Mouse (Mus musculus) heart, postnatal 25 days (tissue): ENCODE data around the gene Tefm. TPM values are rescaled to one million over a fixed set of nuclear protein-coding genes. Genes with fewer than 3 reads are reported as not detected.
"Not testable (repeated sequence)": the region's sequence is repeated elsewhere in the genome, so short reads cannot be mapped to it uniquely, and the experiment has no call there.

Source experiments
- DNase-seq: peaks from one replicate; pipeline ENCODE4 v3.0.0; 2022; ENCODE audit warnings: low spot score
- intact Hi-C: fragments of 180-260 bp; cut with DNase I; formaldehyde crosslinking; loops from one replicate; pipeline ENCODE4 v1.15.1; 2025
- total RNA-seq, 2 experiments: library from RNA; stranded (reverse); gene quantifications; 2 replicates each; pipeline ENCODE4 v1.2.3; 2021

Gene Tefm
- total RNA-seq, 2 experiments from 2014 or later: 25.8 to 29.7 TPM

- intact Hi-C loops: no loop called here
- DNase-seq: no peak
Measured at GRCm38 (mm10) chr11:80161041-80161440, 19.1 kb upstream of the Tefm start.

GRCm38 (mm10) chr11:80159018-80159417 lies 17.0 kb upstream of the Tefm start:
- intact Hi-C loops: no loop called here

GRCm38 (mm10) chr11:80156841-80157240 lies 14.9 kb upstream of the Tefm start:
- no peak for DNase-seq
- intact Hi-C loops: no loop called here

More at GRCm38 (mm10) chr11:80159018-80159417, 17.0 kb upstream of the Tefm start:
- DNase-seq: no peak

GRCm38 (mm10) chr11:80155961-80156360 lies 14.0 kb upstream of the Tefm start:
- no peak for DNase-seq
- intact Hi-C loops: loop anchor here (2.0 kb wide), 1 partner anchor 29 kb away; no protein-coding TSS in a partner anchor

- no peak for DNase-seq
- intact Hi-C loops: loop anchor here (2.0 kb wide), 1 partner anchor 29 kb away; no protein-coding TSS in a partner anchor
Measured at GRCm38 (mm10) chr11:80155541-80155940, 13.6 kb upstream of the Tefm start.

GRCm38 (mm10) chr11:80154501-80154900 lies 12.5 kb upstream of the Tefm start:
- DNase-seq: no peak
- intact Hi-C loops: loop anchor here (2.0 kb wide), 1 partner anchor 30 kb away; no protein-coding TSS in a partner anchor

- intact Hi-C loops: loop anchor here (2.0 kb wide), 1 partner anchor 31 kb away; no protein-coding TSS in a partner anchor
- peak; percentile 91 for DNase-seq
Measured at GRCm38 (mm10) chr11:80153857-80154495, 12.0 kb upstream of the Tefm start, which contains the start of gene Adap2. Gene Adap2, plus strand, starts transcription at chr11:80154105.

- intact Hi-C loops: no loop called here
- no peak for DNase-seq
Measured at GRCm38 (mm10) chr11:80152376-80152775, 10.4 kb upstream of the Tefm start.

- intact Hi-C loops: no loop called here
- DNase-seq: no peak
Measured at GRCm38 (mm10) chr11:80151541-80151940, 9.6 kb upstream of the Tefm start.

- intact Hi-C loops: no loop called here
- DNase-seq: no peak
Measured at GRCm38 (mm10) chr11:80150566-80150965, 8.6 kb upstream of the Tefm start.

GRCm38 (mm10) chr11:80149412-80150023 lies 7.5 kb upstream of the Tefm start:
- intact Hi-C loops: no loop called here
- no peak for DNase-seq

GRCm38 (mm10) chr11:80148974-80149373 lies 7.0 kb upstream of the Tefm start:
- intact Hi-C loops, DNase-seq: not testable (repeated sequence)

GRCm38 (mm10) chr11:80148313-80148712 lies 6.3 kb upstream of the Tefm start:
- intact Hi-C loops: no loop called here
- peak; percentile 68 for DNase-seq

- intact Hi-C loops: no loop called here
- no peak for DNase-seq
Measured at GRCm38 (mm10) chr11:80147748-80148147, 5.8 kb upstream of the Tefm start.

GRCm38 (mm10) chr11:80145787-80146275 lies 3.9 kb upstream of the Tefm start:
- intact Hi-C loops: no loop called here
- DNase-seq: no peak

- intact Hi-C loops: loop anchor here (5.0 kb wide), 2 partner anchors 39 to 101 kb away; partner anchors contain the start of gene Rnf135
Measured at GRCm38 (mm10) chr11:80142872-80143271, 897 bp upstream of the Tefm start.

GRCm38 (mm10) chr11:80137773-80138172 lies 4.2 kb downstream of the Tefm start:
- no peak for DNase-seq
- intact Hi-C loops: no loop called here

More at GRCm38 (mm10) chr11:80142872-80143271, 897 bp upstream of the Tefm start:
- DNase-seq: no peak

- intact Hi-C loops: no loop called here
- DNase-seq: no peak
Measured at GRCm38 (mm10) chr11:80136786-80137185, 5.2 kb downstream of the Tefm start.

GRCm38 (mm10) chr11:80135954-80136683 lies 5.9 kb downstream of the Tefm start:
- DNase-seq: no peak
- intact Hi-C loops: no loop called here

- DNase-seq: no peak
- intact Hi-C loops: no loop called here
Measured at GRCm38 (mm10) chr11:80134744-80135143, 7.2 kb downstream of the Tefm start.
